Mouse (Mus musculus): ENCODE data around the gene Plcl2.
"Not testable (repeated sequence)": the region's sequence is repeated elsewhere in the genome, so short reads cannot be mapped to it uniquely, and the experiment has no call there.

Plcl2 gene

DNA sequence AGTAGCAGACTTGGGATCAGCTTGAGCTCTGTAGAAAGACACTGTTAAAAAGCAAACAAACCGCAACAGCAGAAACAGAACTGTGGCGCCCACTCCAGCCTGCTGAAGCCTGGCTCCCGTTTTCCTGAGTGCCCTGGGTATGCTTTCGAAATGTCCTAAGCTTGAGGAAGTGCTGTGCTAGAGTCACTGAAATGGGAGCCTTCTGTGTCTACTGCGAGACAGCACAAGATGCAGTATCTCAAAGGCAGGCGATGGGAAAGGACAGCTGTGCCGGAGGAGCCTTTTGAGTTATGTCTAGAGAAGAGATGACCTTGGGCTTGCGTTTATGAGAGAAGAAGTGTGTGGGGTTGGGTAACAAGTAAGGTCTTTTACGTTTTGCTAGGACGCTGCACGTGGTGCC lies 166.0 kb downstream of the Plcl2 start:
- DNase-seq (ENCODE audit: low spot score): no peak

DNA sequence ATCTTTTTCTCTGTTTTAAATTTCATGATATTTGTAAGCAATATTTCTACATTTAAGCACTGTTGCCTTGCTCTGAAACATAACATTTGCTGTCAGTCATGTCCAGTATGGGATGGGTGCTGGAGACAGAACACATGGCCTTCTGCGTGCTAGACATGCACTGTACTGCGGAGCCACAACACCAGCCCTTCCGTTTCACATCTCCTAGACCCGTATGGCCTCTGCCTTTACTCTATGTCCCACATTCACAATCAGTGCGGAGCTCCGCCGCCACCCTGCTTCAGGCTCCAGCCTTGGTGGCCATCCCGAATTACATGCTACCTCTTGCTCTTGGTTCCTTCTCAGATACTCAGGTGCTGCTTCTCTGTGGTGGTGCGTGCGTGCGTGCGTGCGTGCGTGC lies 168.1 kb downstream of the Plcl2 start:
- DNase-seq (ENCODE audit: low spot score): no peak

DNA sequence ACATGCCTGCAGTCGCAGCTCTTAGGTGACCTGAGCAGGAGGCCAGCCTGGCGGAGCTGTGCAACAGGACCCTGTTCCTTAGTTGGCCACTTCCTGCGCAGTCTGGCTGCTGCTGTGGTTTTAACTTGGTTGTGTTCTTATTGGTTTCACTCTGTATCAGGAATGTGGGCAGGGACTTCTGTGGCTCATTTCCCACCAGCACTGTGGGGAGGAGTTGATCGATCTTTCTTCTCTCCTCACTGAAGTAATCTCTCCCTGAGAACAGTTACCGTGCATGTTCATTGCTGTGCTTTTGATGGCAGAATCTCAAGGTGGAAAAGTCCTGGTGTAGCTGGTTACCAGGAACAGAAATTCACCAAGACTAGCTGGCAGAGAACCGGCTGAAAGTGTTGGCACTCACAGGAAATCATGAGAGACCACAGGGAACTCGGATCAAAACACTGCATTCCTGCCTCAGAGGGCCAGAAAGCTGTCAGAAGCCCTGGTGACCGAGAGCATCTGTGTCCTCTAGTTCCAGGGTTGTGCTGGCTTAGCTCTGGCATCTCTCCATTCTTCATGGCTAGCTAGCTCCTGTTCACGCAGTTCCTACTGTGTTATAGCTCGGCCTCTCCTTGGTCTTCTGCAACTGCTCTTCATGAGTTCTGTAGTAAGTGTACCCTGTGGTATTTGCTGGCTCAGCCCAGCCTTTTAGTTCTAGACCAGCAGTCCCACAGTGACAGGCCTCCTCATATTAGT lies 168.9 kb downstream of the Plcl2 start:
- no peak for DNase-seq (ENCODE audit: low spot score)

DNA sequence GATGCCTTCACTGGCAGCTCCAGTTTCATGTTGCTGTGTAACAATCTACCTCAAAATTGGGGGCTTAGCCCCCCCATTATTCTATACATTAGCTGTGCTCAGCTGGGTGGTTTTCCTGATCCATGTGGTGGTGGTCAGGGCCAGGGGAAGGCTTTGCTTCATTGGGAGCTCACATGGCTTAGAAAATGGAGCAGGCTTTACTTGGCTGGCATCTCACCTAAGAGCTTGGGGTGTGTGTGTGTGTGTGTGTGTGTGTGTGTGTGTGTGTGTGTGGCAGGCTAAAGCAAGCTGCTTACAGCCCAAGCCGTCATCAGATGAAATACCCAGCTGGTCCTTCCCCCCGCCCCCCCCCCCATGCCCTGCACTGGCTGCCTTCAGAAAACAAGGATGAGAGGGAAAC lies 169.5 kb downstream of the Plcl2 start:
- DNase-seq (ENCODE audit: low spot score): no peak

DNA sequence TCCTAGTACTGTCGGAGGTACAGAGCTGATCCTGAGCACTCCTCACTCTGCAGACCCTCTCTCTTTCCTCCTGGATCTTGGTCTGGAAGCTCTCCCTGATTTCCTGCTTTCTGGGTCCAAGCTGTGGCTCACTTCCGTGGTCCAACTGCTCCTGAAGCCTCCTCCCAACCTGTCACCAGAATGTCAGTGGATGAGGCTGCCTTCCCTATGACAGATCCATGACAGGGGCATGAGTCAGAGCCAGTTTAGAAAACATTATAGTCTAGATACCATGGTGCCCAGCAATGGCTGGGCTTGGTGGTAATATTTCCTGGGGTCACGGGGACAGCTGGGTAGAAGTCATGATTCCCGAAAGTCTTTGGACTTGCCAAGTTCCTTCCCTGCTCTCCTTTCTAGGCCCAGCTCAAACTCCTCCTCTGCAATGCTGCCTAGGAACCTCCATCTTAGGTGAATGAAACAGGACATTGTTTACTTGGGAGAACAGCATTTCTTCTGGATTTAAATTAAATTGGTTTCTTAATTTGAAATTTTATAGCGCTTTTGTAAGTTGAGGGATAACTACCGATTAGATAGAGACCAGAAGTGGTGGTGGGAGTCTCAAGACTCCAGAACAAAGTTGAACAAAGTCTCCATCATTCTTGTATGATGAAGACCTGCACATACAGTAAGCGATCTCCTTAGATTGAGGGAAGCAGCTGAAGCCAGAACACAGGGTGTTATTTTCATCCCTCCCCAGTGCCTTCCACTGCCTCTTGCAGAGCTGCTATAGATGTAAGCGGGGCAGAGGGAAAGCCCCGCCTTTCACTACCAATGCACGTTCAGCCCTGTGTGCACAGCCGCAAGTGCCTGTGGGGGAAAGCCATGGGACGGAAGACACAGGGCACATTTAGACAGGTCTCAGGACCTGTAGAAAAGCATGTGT lies 170.7 kb downstream of the Plcl2 start:
- no peak for DNase-seq (ENCODE audit: low spot score)

DNA sequence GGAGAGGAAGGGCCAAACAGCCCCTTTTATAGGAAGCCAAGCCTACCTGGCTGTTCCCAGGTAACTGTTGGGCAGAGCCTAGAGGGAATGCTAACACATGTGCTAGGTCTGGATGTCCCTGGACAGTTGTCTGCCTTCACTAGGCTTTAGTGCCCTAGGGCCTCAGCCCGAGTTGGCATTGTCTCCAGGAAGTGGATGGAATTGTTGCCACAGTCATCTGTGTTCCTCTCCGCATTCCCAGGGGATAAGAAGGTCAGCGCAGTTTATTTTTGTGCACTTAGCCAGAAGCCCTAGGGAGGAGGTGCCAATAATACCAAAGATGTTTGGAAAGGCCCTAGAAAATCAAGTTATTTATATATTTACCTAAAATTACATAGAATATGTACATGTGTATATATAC lies 173.5 kb downstream of the Plcl2 start:
- DNase-seq (ENCODE audit: low spot score): no peak

DNA sequence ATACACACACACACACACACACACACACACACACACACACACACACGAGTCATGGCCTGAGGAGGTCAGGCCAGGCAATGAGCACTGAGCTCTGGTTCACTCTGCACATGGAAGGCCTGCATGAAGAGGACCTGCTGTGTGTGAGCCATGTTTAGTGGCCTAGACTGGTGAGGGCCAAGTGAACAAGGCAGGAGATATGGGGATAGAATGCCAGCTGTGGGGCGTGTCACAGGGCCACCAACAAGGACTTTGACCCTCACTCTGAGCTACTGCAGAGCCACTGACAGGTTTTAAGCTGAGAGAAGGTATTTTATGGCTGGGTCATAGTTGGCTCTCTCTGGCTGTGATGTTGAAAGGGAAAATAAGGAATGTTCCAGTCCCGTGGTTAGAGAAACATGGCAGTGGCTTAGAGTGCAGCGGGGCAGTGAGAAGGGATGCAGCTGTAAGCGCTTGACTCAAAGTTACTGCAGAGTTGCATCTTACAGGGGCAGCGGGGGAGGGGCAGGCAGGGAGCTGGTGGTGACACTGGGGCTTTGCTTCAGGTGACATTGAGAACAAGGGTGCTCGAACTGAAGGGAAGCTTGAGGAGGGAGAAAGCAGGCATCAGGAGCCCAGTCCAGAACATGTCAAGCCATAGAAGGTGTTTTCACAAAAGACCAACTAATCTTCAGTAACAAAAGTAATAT lies 175.9 kb downstream of the Plcl2 start:
- no peak for DNase-seq (ENCODE audit: low spot score)

DNA sequence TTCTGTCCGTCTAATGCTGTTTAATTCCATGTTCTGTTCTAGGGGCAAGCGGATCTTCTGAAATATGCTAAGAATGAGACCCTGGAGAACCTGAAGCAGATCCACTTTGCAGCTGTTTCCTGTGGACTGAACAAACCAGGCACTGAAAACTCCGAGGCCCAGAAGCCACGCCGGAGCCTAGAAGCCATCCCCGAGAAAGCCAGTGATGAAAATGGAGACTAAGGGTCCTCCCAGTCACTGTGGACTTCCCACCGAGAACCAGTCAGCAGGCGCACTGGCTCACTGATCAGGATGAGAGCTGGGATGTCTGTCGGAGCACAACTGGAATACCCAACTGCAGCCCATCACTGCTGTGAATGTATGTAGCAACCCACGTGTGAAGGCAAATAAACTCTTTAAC lies 178.5 kb downstream of the Plcl2 start:
- no peak for DNase-seq (ENCODE audit: low spot score)

DNA sequence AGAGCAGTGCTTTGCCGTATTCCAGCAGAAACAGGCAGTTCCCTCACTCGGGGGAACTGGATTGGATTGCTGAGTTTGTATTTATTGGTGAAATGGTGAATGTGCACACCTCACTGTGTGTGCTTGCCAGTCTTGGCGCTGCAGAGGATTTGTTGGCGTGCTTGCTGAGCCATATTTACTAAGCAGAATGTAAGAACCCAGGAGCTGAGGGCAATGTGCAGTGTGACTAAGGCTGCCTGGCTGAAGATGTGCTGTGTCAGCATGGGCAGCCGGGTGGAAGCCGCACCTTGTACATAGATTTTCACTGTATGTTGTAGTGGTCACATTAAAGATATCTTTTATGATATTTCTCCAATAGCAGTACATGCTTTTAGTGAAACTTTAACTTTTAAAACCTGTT lies 178.9 kb downstream of the Plcl2 start:
- DNase-seq (ENCODE audit: low spot score): no peak

DNA sequence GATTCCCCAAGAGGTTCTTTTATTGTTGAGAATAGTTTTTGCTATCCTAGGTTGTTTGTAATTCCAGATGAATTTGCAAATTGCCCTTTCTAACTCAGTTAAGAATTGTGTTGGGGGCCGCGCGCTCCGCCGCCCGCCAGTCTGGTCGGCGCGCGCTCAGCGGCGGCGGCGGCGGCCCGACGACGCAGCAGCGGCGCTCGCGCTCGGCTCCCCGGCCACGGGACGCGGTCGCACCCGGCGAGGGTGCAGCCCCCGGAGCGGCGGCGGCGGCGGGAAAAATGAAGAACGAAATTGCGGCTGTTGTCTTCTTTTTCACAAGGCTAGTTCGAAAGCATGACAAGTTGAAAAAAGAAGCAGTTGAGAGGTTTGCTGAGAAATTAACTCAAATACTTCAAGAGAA lies 189.2 kb downstream of the Plcl2 start:
- DNase-seq (ENCODE audit: low spot score): not testable (repeated sequence)

DNA sequence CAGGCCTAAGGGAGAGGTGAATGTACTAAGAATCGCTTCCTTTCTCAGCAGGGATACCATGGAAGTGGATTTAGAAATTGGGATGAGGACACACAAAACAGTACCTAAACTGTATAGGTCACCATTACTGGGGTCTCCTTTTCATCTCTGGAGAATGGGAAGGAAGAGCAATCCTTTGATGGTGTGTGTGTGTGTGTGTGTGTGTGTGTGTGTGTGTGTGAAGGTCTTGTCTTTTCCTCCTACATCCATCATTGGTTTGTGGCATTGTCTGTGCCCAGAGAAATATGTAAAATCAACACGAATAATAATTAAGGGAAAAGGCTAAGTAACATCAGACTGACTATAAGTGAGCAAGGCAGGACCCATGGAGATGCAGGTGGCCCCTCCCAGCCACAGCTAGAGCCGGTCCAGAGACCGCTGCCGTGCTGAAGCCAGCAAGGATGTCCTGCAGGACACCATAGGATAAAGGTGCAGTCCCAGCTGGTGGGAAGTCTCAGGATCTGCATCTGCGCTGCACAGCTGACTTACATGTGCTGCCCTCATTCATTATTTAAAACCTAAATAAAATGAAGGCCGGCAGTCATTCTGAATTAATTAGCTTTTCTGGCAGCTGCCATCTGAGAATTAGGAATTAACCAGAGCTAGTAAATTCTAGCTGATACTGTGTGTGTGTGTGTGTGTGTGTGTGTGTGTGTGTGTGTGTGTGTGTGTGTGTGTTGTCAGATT lies 201.5 kb downstream of the Plcl2 start:
- DNase-seq (ENCODE audit: low spot score): no peak

DNA sequence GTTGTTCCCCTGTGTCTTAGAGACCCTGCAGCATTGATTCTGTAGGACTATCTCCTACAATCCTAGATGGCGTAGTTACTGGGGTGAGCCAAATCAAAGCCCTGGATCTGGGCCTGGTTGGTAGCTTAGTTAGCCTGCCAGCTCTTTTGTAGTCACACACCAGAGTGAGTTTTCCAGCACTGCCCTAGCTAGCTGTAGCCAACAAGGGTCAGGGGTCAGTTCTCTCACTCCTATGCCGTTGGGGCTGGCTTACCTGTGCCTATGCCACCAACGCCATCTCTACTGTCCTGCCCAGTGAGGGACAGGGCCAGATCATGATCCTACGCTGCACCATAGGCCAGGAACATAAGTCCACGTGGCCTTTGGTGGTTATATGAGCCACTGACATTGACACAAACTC lies 208.4 kb downstream of the Plcl2 start:
- no peak for DNase-seq (ENCODE audit: low spot score)

DNA sequence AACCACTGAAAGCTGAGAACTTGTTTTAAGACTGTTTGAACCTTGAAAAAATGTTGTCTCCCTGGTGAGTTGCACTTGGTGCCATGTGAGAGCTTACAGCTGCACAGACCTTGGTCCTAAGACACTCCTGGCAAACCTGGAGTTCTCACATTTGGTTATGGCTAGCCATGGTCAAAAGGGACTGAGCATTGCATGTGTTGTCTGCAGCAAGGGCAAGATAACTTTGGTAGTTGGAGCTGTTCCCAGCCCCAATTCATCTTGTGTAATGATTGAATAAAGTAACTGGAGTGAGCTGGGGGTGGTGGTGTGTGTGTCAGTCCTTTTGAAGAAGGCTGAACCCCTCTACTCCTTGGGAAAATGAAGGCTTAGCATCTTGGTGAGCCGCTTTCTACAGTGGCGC lies 215.2 kb downstream of the Plcl2 start:
- DNase-seq (ENCODE audit: low spot score): no peak

DNA sequence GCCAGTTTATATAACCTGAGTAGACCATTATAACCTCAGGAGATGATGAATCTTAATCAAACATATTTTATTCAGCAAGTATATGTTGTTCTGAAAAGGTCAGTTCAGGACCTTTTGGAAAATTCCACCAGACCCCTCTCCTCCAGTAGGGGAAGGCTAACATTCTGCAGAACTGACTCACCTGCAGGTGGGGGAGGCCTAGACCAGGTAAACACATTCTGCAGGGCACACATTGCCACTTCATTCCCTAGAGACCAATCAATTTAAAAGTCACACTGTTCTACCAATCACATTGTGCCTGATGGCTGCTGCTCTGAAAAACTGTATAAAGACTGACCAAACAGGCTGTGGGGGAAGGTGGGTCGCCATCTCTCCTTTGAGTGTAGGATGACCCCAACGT lies 217.1 kb downstream of the Plcl2 start:
- no peak for DNase-seq (ENCODE audit: low spot score)

DNA sequence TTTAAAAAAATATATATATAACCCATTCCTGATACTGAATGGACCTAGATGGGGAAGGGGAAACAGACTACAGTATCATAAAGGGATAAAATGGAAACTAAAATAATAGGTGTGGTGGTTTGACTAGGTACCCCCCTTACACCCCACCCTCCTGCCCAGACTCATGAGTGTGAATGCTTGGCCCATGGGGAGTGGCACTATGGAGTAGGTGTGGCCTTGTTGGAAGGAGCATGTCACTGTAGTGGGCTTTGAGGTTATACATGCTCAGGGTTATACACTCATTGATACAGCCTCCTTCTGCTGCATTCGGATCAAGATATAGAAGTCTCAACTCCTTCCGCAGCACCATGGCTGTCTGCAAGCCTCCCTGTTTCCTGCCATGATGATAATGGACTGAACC lies 219.8 kb downstream of the Plcl2 start:
- DNase-seq (ENCODE audit: low spot score): no peak

DNA sequence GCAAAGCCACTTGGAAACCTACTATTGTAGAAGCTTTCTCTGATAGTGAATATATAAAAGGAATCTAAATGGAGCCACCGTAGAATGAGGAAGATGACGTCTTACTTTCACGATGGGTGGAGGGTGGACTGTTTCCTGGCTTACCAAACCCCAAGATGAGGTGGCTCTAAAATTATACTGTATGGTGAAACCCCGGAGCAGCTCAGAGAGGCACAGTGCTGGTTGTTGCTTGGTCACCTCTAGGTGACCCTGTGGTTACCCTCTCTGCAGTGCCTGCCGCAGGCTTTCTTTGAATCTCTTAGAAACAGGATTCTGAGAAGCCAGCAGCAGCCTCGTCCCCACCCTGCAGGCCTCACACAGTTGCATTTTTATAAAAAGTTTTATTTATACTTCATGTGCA lies 220.4 kb downstream of the Plcl2 start:
- DNase-seq (ENCODE audit: low spot score): no peak

DNA sequence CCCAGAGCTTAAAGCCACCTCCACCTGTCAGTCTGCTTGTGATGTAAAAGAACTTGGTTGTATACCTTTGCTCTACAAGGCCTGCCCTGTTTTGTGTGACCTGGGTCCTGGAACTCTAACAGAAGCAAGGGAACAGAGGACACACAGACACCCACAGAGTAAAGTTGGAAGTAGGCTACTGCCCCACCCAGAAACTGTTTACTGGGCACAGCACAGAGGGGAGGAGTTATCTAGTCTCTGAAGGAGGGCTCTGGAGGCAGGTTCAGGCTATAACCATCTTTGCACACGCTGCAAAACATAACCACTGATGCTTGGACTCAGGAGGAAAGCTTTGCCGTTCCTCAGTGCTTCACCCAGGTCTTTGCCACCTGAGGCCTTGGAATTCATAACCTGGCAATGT lies 221.7 kb downstream of the Plcl2 start:
- DNase-seq (ENCODE audit: low spot score): no peak

DNA sequence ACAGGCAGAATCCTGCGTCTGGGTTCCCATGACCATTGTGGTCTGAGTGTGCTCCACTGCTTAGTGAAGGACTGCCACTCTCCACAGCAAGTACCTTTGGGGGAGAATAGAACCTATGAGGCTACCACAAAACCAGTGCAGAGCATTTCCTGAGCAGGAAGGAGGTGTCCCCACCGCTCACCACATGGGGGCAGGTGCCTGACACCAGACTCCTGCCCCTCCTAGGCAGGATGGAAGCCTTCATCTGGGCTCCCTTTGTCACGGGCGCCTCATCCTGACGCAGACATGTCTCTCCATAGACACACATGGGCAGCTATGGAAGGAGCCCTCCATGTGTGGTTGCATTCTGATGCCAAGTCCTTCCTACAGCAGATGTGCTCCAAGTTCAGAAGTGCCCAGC lies 222.7 kb downstream of the Plcl2 start:
- DNase-seq (ENCODE audit: low spot score): no peak

DNA sequence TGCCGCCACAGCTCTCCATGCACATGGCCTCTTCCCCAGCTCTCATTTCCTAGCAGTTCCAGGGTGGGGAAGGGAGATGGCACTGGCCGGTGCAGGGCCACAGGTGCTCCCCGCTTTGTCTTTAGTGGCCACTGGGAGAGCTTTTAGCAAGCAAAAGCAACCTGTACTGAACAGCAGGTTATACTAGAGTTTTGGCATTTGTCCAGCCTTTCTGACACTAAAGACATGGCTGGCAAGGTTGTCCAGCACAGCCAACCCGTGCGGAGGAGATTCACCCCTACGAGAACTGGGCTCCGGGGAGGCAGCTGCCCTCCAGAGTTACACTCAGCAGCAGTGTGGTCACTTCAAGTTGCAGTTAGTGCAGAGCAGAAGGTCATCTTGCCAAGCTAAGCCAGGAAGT lies 224.2 kb downstream of the Plcl2 start:
- DNase-seq (ENCODE audit: low spot score): no peak

DNA sequence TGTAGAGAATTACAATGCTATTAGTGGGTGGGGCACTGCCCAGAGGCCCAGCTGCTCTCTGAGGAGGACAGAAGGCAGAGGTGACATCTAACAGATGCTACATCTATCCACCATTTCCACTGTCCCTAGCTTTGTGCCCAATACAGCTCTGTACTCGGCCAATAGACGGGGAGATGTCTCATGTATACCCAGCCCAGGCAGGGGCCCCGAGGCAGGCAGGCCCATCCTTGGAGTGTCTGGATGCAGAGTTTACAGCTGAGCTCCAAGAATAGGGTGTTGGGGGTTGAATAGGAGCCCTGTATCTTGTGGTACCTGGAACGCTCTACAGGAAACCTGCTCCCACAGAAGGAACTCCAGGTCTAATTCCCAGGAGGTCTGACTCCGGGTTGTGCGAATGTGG lies 225.6 kb downstream of the Plcl2 start:
- DNase-seq (ENCODE audit: low spot score): no peak

DNA sequence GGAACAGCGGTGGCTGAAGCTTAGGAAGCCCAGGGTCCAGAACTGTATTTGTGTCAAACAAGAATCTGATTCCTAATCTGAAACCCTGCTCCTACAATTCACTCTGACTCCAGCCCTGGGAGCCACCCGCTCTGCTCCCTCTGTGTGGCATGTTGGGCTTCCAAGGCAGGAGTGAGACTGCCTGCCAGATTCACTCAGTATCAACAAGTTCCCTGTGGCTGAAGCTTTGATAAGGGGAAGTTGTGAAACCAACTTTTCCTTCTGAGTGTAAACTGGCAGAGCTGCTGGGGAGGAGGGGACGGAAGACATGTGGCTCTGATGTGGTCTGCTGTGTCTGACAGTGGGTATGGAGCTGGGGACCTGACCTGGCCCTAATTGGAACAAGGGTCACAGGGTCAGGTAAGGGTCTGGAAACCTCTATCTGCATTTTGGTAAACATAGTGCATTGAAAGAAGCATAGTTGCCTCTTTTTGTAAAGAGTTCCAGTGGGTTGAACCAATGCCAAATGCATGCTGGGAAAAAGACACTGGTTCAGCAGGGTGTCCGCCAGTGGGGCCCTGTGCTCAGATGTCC lies 226.3 kb downstream of the Plcl2 start:
- no peak for DNase-seq (ENCODE audit: low spot score)

DNA sequence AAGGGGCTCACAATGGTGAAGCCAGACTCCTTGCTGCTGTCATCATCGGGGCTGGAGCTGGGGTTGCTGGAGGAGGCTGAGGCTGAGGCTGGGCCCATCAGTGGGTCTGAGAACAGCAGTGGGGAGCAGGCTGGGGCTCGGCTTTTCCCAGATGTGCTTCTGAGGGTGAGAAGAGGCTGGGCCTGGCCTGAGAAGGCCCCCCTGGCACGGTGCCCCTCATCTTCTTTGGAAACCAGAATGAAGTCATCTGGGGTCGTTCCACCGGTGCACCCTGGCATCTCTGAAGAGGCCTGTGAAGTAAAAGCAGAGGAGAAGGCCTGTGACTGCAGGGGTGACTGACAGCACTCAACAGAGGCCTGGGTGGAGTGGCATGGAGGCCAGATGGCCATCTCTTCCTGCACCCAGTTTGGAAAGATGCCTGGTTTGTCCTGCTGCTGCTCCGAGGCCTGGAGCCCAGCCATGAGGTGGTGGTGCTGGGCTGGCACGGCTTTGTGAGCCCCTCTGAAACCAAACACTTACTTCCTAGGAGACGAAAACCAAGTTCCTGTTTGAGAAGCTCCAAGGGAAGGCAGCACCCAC lies 226.8 kb downstream of the Plcl2 start:
- peak; percentile 62 for DNase-seq (ENCODE audit: low spot score)
